16 mouse cellular contexts compared by ENCODE assay signal in genomic region chr16:5535414-5535813, GRCm38 (mm10).
A peak's percentile ranks its signal among the peaks of the same experiment; 100 is the strongest.
DNase-seq lines count a peak whose midpoint lies in the region; ATAC-seq and TF ChIP-seq lines count a peak whose summit lies in the region.
"Had no signal": no experiment of that assay in that cellular context is flagged by ENCODE, and none has a peak within 500 bp of the region (broad histone marks: within the 10 kb centered on the region; RNA-seq: fewer than 3 reads in every experiment).

No protein-coding gene starts in this region.

- TF ChIP-seq CTCF in testis, adult 2 months (IDR thresholded peaks at IDR 0.05; ENCODE audit: control insufficient read depth, insufficient read depth, insufficient replicate concordance, low read depth, low read length) = no peak

- peak overlapping the region; percentile 14; the same call in 1 of the 2 replicates for H3K4me3 ChIP-seq in testis, adult 2 months (ENCODE audit: control insufficient read depth, low read depth, low read length)
- H3K4me3 ChIP-seq in intestine, embryonic 15.5 days (replicated peaks) = no peak overlapping the region
- H3K4me3 ChIP-seq: hindbrain, embryonic 13.5 days had no signal

- no peaks in the 10 kb centered on the region for H3K9me3 ChIP-seq in intestine, embryonic 15.5 days
- H3K9me3 ChIP-seq: forebrain, embryonic 10.5 days; hindbrain, embryonic 13.5 days had no signal

- peaks cover 7% of the 10 kb centered on the region for H3K4me1 ChIP-seq in testis, adult 2 months (ENCODE audit: control insufficient read depth, insufficient read depth, low read length)
- no peaks in the 10 kb centered on the region for H3K4me1 ChIP-seq in intestine, embryonic 15.5 days (replicated peaks)

- H3K27me3 ChIP-seq in testis, adult 2 months (ENCODE audit: control insufficient read depth, insufficient read depth, low read length) = no peaks in the 10 kb centered on the region
- H3K27me3 ChIP-seq in intestine, embryonic 15.5 days (replicated peaks) = peaks cover 3% of the 10 kb centered on the region; the same call in 1 of the 2 replicates

- 32% methylated on average over 8 of the region's 8 CpGs for WGBS in intestine, embryonic 15.5 days

- H3K9ac ChIP-seq in intestine, embryonic 15.5 days = no peak overlapping the region

- intact Hi-C loops in left cerebral cortex, postnatal 10 days (cut with DNase I) = loop anchor here (5.0 to 10.0 kb wide), 3 partner anchors 53 to 347 kb away; no protein-coding TSS in a partner anchor

- H3K36me3 ChIP-seq in testis, adult 2 months (ENCODE audit: control insufficient read depth, insufficient read depth, low read length) = no peaks in the 10 kb centered on the region
- no peaks in the 10 kb centered on the region for H3K36me3 ChIP-seq in intestine, embryonic 15.5 days
- H3K36me3 ChIP-seq: forebrain, embryonic 10.5 days; hindbrain, embryonic 13.5 days had no signal

- no peak overlapping the region for H3K4me2 ChIP-seq in intestine, embryonic 15.5 days (replicated peaks)
- H3K4me2 ChIP-seq: hindbrain, embryonic 13.5 days; midbrain, embryonic 11.5 days had no signal

- no peak overlapping the region for H3K27ac ChIP-seq in testis, adult 2 months (ENCODE audit: control insufficient read depth, insufficient read depth, low read depth, low read length)
- no peak overlapping the region for H3K27ac ChIP-seq in intestine, embryonic 15.5 days

- ATAC-seq in intestine, embryonic 15.5 days = peak; percentile 31; the same call in 1 of the 2 replicates
- no peak for ATAC-seq in inflammation-experienced regulatory T-cells, adult 6 months
- ATAC-seq: activated CD4-positive, CD25-positive, alpha-beta regulatory T cell, adult 4 months had no signal

- no peak for DNase-seq in testis, postnatal 14 days (ENCODE audit: low spot score)
- DNase-seq in kidney, postnatal 10 days = peak; percentile 24
- no peak for DNase-seq in left cerebral cortex, postnatal 10 days (ENCODE audit: extremely low spot score in 1 of 2, low spot score in 2 of 2)
- no peak for DNase-seq in cerebellum, postnatal 36 days
- DNase-seq: adrenal gland, postnatal 36 days; heart, adult 18-20 months; liver; lung, adult 18-20 months; right cerebral cortex, postnatal 4 days had no signal

- no peak for TF ChIP-seq POLR2A in testis, adult 2 months (IDR thresholded peaks at IDR 0.05; ENCODE audit: control insufficient read depth, low read depth, low read length)
